In genomic region chr14:78043079-78043478, GRCm38 (mm10) we compare ENCODE assay signal across 26 mouse cellular contexts. TPM values are rescaled to one million over a fixed set of nuclear protein-coding genes. Genes with fewer than 3 reads are reported as not detected.
A peak's percentile ranks its signal among the peaks of the same experiment; 100 is the strongest.
DNase-seq lines count a peak whose midpoint lies in the region; ATAC-seq and TF ChIP-seq lines count a peak whose summit lies in the region.
"Had no signal": no experiment of that assay in that cellular context is flagged by ENCODE, and none has a peak within 500 bp of the region (broad histone marks: within the 10 kb centered on the region; RNA-seq: fewer than 3 reads in every experiment).

No protein-coding gene starts in this region.

- ATAC-seq in lung, embryonic 14.5 days (ENCODE audit: insufficient read depth), result no peak
- ATAC-seq: activated CD4-positive, CD25-positive, alpha-beta regulatory T cell, adult 4 months; forebrain, embryonic 13.5 days; forebrain, embryonic 15.5 days; forebrain, postnatal 0 days; Patski had no signal

- H3K9me3 ChIP-seq in lung, embryonic 14.5 days (ENCODE audit: low read depth, low read length), result no peaks in the 10 kb centered on the region
- H3K9me3 ChIP-seq: embryonic facial prominence, embryonic 13.5 days; forebrain, embryonic 13.5 days; forebrain, embryonic 15.5 days had no signal

- peak; percentile 9 for DNase-seq in heart, adult 11 months
- no peak for DNase-seq in heart, postnatal 14 days
- peak; percentile 16 for DNase-seq in lung, embryonic 14.5 days
- DNase-seq in lung, postnatal 10 days, result no peak
- peak; percentile 39 for DNase-seq in MN1 (ENCODE audit: low spot score)
- no peak for DNase-seq in spleen, postnatal 10 days (ENCODE audit: low spot score in 2 of 2)
- DNase-seq: adrenal gland, adult 8-10 months; adrenal gland, postnatal 14 days; adrenal gland, postnatal 36 days; cerebellum, adult 11-12 months; cerebellum, adult 2 months; cerebellum, adult 9-10 months; cerebellum, postnatal 10 days; cerebellum, postnatal 25 days; forebrain, postnatal 0 days had no signal

- no peaks in the 10 kb centered on the region for H3K27me3 ChIP-seq in lung, embryonic 14.5 days (ENCODE audit: insufficient read depth, low read length)
- H3K27me3 ChIP-seq: embryonic facial prominence, embryonic 13.5 days; forebrain, embryonic 13.5 days; forebrain, embryonic 15.5 days had no signal

- H3K36me3 ChIP-seq in lung, embryonic 14.5 days (ENCODE audit: insufficient read depth), result no peaks in the 10 kb centered on the region
- H3K36me3 ChIP-seq: embryonic facial prominence, embryonic 13.5 days; forebrain, embryonic 15.5 days had no signal

- no peaks in the 10 kb centered on the region for H3K4me1 ChIP-seq in lung, embryonic 14.5 days (ENCODE audit: insufficient read depth)
- H3K4me1 ChIP-seq: forebrain, embryonic 13.5 days had no signal

- H3K9ac ChIP-seq in lung, embryonic 14.5 days, result no peak overlapping the region
- H3K9ac ChIP-seq: embryonic facial prominence, embryonic 13.5 days; forebrain, embryonic 13.5 days; forebrain, embryonic 15.5 days; forebrain, postnatal 0 days had no signal

- intact Hi-C loops in heart, postnatal 14 days (cut with DNase I), result no loop called here

- 29% methylated on average over 2 of the region's 2 CpGs for WGBS in lung, embryonic 14.5 days

- H3K4me2 ChIP-seq in lung, embryonic 14.5 days, result no peak overlapping the region
- H3K4me2 ChIP-seq: embryonic facial prominence, embryonic 13.5 days; forebrain, embryonic 13.5 days; forebrain, embryonic 15.5 days had no signal

- no peak for TF ChIP-seq CTCF in lung, embryonic 14.5 days (IDR thresholded peaks at IDR 0.05; ENCODE audit: low read depth)

- no peak overlapping the region for H3K27ac ChIP-seq in lung, embryonic 14.5 days (ENCODE audit: low read depth)
- H3K27ac ChIP-seq: embryonic facial prominence, embryonic 13.5 days; forebrain, embryonic 13.5 days; forebrain, embryonic 15.5 days had no signal

- H3K4me3 ChIP-seq in lung, embryonic 14.5 days (ENCODE audit: low read depth, low read length), result no peak overlapping the region
- H3K4me3 ChIP-seq: embryonic facial prominence, embryonic 13.5 days; forebrain, embryonic 13.5 days; forebrain, embryonic 15.5 days had no signal

RNA-seq across cellular contexts. Expression of gene Fam216b, which starts 45.7 kb away (rescaled TPM):
- under 1 TPM in 1 of 2 experiments, not detected in 1; 0.67 TPM for total RNA-seq in heart, postnatal 14 days (2021)
- polyA plus RNA-seq in lung, embryonic 14.5 days (2014; fragmentation: Nextera tagmentation; extraction: Ambion mirVana), result not detected in 2 replicates
- total RNA-seq: adrenal gland, adult 18-20 months; adrenal gland, adult 8-10 months; adrenal gland, postnatal 14 days; adrenal gland, postnatal 36 days; ES-E14; MEL had no signal
- polyA plus RNA-seq: activated CD4-positive, CD25-positive, alpha-beta regulatory T cell, adult 4 months; C2C12; embryonic facial prominence, embryonic 11.5 days; embryonic facial prominence, embryonic 13.5 days; forebrain, embryonic 11.5 days; forebrain, embryonic 13.5 days; Patski had no signal

Comparison
In these comparisons a context has a peak if more than half of its experiments do, and no peak if none do; other contexts are left out.
1. DNase-seq: peak in heart, adult 11 months (single experiment), lung, embryonic 14.5 days (single experiment) and MN1 (single experiment); none in heart, postnatal 14 days (0 of 2), lung, postnatal 10 days (single experiment) and spleen, postnatal 10 days (0 of 2).